Mouse (Mus musculus) ES-E14 (cell line): ENCODE measurements around the gene Cap2.

Experiments used
- CHD2 ChIP-seq: IDR thresholded peaks from 2 replicates; pipeline ENCODE4 v1.6.1; 2014; ENCODE audit warnings: mild to moderate bottlenecking, low read depth, low read length, inconsistent platforms
- MAFK ChIP-seq: IDR thresholded peaks from 2 replicates; pipeline ENCODE4 v1.6.1; 2014; ENCODE audit warnings: mild to moderate bottlenecking, low read depth, low read length, inconsistent platforms; ENCODE audit not compliant: insufficient read depth
- ZC3H11A ChIP-seq: IDR thresholded peaks from 2 replicates; pipeline ENCODE4 v1.6.1; 2012; ENCODE audit warnings: low read depth, mild to moderate bottlenecking, inconsistent platforms, low read length, borderline replicate concordance
- ZNF384 ChIP-seq: IDR thresholded peaks from 2 replicates; pipeline ENCODE4 v1.6.1; 2012; ENCODE audit warnings: low read depth, low read length, inconsistent platforms

DNA sequence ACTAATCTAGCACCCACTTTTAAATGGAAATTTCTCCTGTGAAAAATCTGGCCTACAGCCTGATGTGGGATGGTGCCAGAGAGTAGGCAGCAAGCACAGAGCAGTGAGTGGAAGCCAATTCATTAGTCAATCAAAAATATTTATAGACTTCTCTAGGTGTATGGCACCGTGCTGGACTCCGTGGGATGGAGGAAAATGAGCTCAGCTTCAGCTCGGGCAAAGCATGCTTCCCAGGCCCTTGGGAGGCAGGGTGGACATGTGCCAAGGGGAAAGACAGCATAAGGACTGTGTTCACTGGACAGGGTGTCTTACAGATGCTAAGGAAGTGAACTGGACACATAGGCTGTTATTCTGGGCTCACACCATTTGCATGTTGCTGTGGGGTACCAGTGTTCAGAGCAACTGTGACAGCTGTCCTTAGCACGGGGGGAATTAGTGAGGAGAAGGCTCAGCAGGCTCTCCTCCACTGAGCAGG lies 15.6 kb downstream of the Cap2 start:
- TF ChIP-seq ZNF384 (no peak), ZC3H11A (no peak), MAFK (no peak), CHD2 (no peak)
